Mouse (Mus musculus): Measurements from ENCODE around the gene Adh6a. TPM values are rescaled to one million over a fixed set of nuclear protein-coding genes. Genes with fewer than 3 reads are reported as not detected.

Gene Adh6a
- total RNA-seq, 2 experiments from 2014 or later = not detected

Other genes starting within 250 kb of the Adh6a start
- gene 1110002E22Rik, start 248.2 kb upstream of the Adh6a start, total RNA-seq (2015) = not detected in 2 replicates
- gene 1110002E22Rik, start 248.2 kb upstream of the Adh6a start, total RNA-seq (2017) = not detected in 2 replicates
- not detected in 2 replicates for gene Gm5105, start 245.9 kb upstream of the Adh6a start, total RNA-seq (2015)
- gene Gm5105, start 245.9 kb upstream of the Adh6a start, total RNA-seq (2017) = not detected in 2 replicates
- 2.1 and 2.5 TPM in 2 replicates for gene Trmt10a, start 169.8 kb upstream of the Adh6a start, total RNA-seq (2015)
- 2.7 and 7.4 TPM in 2 replicates for gene Trmt10a, start 169.8 kb upstream of the Adh6a start, total RNA-seq (2017)
- 1.0 and 1.2 TPM in 2 replicates for gene Mttp, start 168.3 kb upstream of the Adh6a start, total RNA-seq (2015)
- gene Mttp, start 168.3 kb upstream of the Adh6a start, total RNA-seq (2017) = 1.1 and 1.2 TPM in 2 replicates
- gene 4930579F01Rik, start 119.5 kb upstream of the Adh6a start, total RNA-seq (2015) = not detected in 2 replicates
- gene 4930579F01Rik, start 119.5 kb upstream of the Adh6a start, total RNA-seq (2017) = not detected in 2 replicates
- not detected in 2 replicates for gene Adh7, start 95.5 kb upstream of the Adh6a start, total RNA-seq (2015)
- gene Adh7, start 95.5 kb upstream of the Adh6a start, total RNA-seq (2017) = not detected in 2 replicates
- 0.96 TPM in 1 of 2 replicates, not detected in the other for gene Adh1, start 52.3 kb upstream of the Adh6a start, total RNA-seq (2015)
- not detected in 2 replicates for gene Adh1, start 52.3 kb upstream of the Adh6a start, total RNA-seq (2017)
- gene Adh6b, start 28.5 kb downstream of the Adh6a start, total RNA-seq (2015) = not detected in 2 replicates
- gene Adh6b, start 28.5 kb downstream of the Adh6a start, total RNA-seq (2017) = not detected in 2 replicates
- not detected in 2 replicates for gene Adh4, start 102.2 kb downstream of the Adh6a start, total RNA-seq (2015)
- gene Adh4, start 102.2 kb downstream of the Adh6a start, total RNA-seq (2017) = not detected in 2 replicates
- gene Adh5, start 129.8 kb downstream of the Adh6a start, total RNA-seq (2015) = 67.0 and 85.0 TPM in 2 replicates
- gene Adh5, start 129.8 kb downstream of the Adh6a start, total RNA-seq (2017) = 67.1 and 71.1 TPM in 2 replicates
- 20.9 and 24.0 TPM in 2 replicates for gene Metap1, start 176.2 kb downstream of the Adh6a start, total RNA-seq (2015)
- 28.5 and 36.9 TPM in 2 replicates for gene Metap1, start 176.2 kb downstream of the Adh6a start, total RNA-seq (2017)
- gene Eif4e, start 212.9 kb downstream of the Adh6a start, total RNA-seq (2015) = 179 and 204 TPM in 2 replicates
- 106 and 108 TPM in 2 replicates for gene Eif4e, start 212.9 kb downstream of the Adh6a start, total RNA-seq (2017)

Measured in megakaryocyte, adult 5-6 weeks (primary cell).